Comparison of ENCODE assay signal across 8 mouse cellular contexts in the genomic region with DNA sequence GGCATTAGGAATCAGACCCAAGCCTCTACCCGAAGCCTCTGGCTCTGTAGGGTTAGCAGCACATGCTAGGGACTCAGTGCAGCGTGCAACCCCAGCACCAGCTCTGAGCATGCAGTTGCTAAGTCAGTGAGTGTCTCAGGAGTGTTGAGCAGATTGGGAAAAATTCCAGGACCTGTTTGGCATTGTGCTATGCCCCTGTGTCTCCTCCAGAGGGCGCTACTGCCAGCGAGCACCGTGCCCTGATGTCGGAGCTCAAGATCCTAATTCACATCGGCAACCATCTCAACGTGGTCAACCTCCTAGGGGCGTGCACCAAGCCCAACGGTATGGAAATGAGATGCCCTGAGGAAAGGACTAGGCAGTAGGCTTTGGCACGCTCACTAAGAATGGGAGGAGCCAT. TPM values are rescaled to one million over a fixed set of nuclear protein-coding genes. Genes with fewer than 3 reads are reported as not detected.
DNase-seq lines count a peak whose midpoint lies in the region; ATAC-seq and TF ChIP-seq lines count a peak whose summit lies in the region.

No protein-coding gene starts in this region.

- H3K36me3 ChIP-seq in forebrain, embryonic 10.5 days (replicated peaks): no peaks in the 10 kb centered on the region
- no peaks in the 10 kb centered on the region for H3K36me3 ChIP-seq in forebrain, embryonic 16.5 days (ENCODE audit: control insufficient read depth, insufficient read depth)
- no peaks in the 10 kb centered on the region for H3K36me3 ChIP-seq in spleen, adult 2 months (ENCODE audit: control insufficient read depth, insufficient read depth, low read length)
- no peaks in the 10 kb centered on the region for H3K36me3 ChIP-seq in limb, embryonic 10.5 days

- H3K27me3 ChIP-seq in forebrain, embryonic 10.5 days (ENCODE audit: poor library complexity, severe bottlenecking): peaks cover 66% of the 10 kb centered on the region
- peaks cover 28% of the 10 kb centered on the region for H3K27me3 ChIP-seq in forebrain, embryonic 16.5 days (replicated peaks; ENCODE audit: control insufficient read depth, insufficient read depth, low read length)
- H3K27me3 ChIP-seq in spleen, adult 2 months (ENCODE audit: control insufficient read depth, insufficient read depth, low read length): no peaks in the 10 kb centered on the region
- peaks cover 70% of the 10 kb centered on the region for H3K27me3 ChIP-seq in limb, embryonic 10.5 days (ENCODE audit: low read depth, poor library complexity, severe bottlenecking)

- H3K9me3 ChIP-seq in forebrain, embryonic 10.5 days: no peaks in the 10 kb centered on the region
- H3K9me3 ChIP-seq in forebrain, embryonic 16.5 days (ENCODE audit: control insufficient read depth, low read length): no peaks in the 10 kb centered on the region
- no peaks in the 10 kb centered on the region for H3K9me3 ChIP-seq in limb, embryonic 10.5 days (replicated peaks)

- DNase-seq in forebrain, embryonic 10.5 days (ENCODE audit: extremely low spot score, low spot score): peak; percentile 46
- DNase-seq in spleen, adult 2 months (ENCODE audit: low read depth in 1 of 2, low spot score in 2 of 2): no peak
- DNase-seq in spleen, postnatal 10 days (ENCODE audit: low spot score in 2 of 2): no peak
- peak; percentile 43 for DNase-seq in limb, embryonic 10.5 days (ENCODE audit: low spot score)
- peak; percentile 48 for DNase-seq in testis, postnatal 10 days (ENCODE audit: low spot score)
- no peak for DNase-seq in cerebellum, postnatal 36 days
- no peak for DNase-seq in spleen, adult 18-20 months

- no peak overlapping the region for H3K27ac ChIP-seq in forebrain, embryonic 10.5 days
- H3K27ac ChIP-seq in forebrain, embryonic 16.5 days (ENCODE audit: low read length): no peak overlapping the region
- H3K27ac ChIP-seq in spleen, adult 2 months (ENCODE audit: insufficient read depth, low read length): no peak overlapping the region
- no peak overlapping the region for H3K27ac ChIP-seq in limb, embryonic 10.5 days

- no peak for TF ChIP-seq POLR2A in spleen, adult 2 months (IDR thresholded peaks at IDR 0.05; ENCODE audit: low read depth, low read length)

- TF ChIP-seq CTCF in spleen, adult 2 months (IDR thresholded peaks at IDR 0.05; ENCODE audit: extremely low read depth, insufficient read depth, insufficient read length, insufficient replicate concordance): peak; percentile 28; the same call in 1 of the 2 replicates

- H3K9ac ChIP-seq in forebrain, embryonic 16.5 days (replicated peaks; ENCODE audit: low read depth, low read length): no peak overlapping the region

- WGBS in forebrain, embryonic 10.5 days: 3% methylated on average over 11 of the region's 11 CpGs
- 2% methylated on average over 11 of the region's 11 CpGs for WGBS in forebrain, embryonic 16.5 days
- 40% methylated on average over 11 of the region's 11 CpGs for WGBS in spleen, adult 2 months
- 3% methylated on average over 11 of the region's 11 CpGs for WGBS in limb, embryonic 10.5 days

- ATAC-seq in forebrain, embryonic 16.5 days: no peak

- no peak overlapping the region for H3K4me2 ChIP-seq in forebrain, embryonic 16.5 days (ENCODE audit: low read length)

- peaks cover 22% of the 10 kb centered on the region for H3K4me1 ChIP-seq in forebrain, embryonic 10.5 days
- peaks cover 8% of the 10 kb centered on the region for H3K4me1 ChIP-seq in forebrain, embryonic 16.5 days (replicated peaks; ENCODE audit: control insufficient read depth, insufficient read depth, low read length)
- peaks cover 2% of the 10 kb centered on the region; the same call in 1 of the 2 replicates for H3K4me1 ChIP-seq in spleen, adult 2 months (ENCODE audit: control insufficient read depth, insufficient read depth, insufficient read length)
- H3K4me1 ChIP-seq in limb, embryonic 10.5 days: peaks cover 14% of the 10 kb centered on the region

- H3K4me3 ChIP-seq in forebrain, embryonic 10.5 days: peak overlapping the region; percentile 33
- H3K4me3 ChIP-seq in forebrain, embryonic 16.5 days (replicated peaks; ENCODE audit: low read length): no peak overlapping the region
- H3K4me3 ChIP-seq in spleen, adult 2 months (ENCODE audit: extremely low read depth, insufficient read depth, insufficient read length): no peak overlapping the region
- H3K4me3 ChIP-seq in limb, embryonic 10.5 days: 0 out of 2 replicates have a peak overlapping the region, but pooled peaks have one; percentile 19

RNA-seq across cellular contexts. Expression of a gene that starts 27.0 kb away (rescaled TPM):
- not detected in 2 replicates for polyA plus RNA-seq in forebrain, embryonic 10.5 days (2016; fragmentation: Nextera tagmentation; extraction: Ambion mirVana)
- polyA plus RNA-seq in forebrain, embryonic 16.5 days (2015; fragmentation: Nextera tagmentation; extraction: Ambion mirVana): not detected in 2 replicates
- 0.28 TPM in 1 of 2 replicates, not detected in the other for polyA plus RNA-seq in spleen, adult 2 months (2012; rRNA removed)
- polyA plus RNA-seq in limb, embryonic 10.5 days (2016; fragmentation: Nextera tagmentation; extraction: Ambion mirVana): not detected in 2 replicates

RNA-seq across cellular contexts. Expression of a gene that starts 27.4 kb away (rescaled TPM):
- polyA plus RNA-seq in forebrain, embryonic 10.5 days (2016; fragmentation: Nextera tagmentation; extraction: Ambion mirVana): 4.8 and 5.0 TPM in 2 replicates
- polyA plus RNA-seq in forebrain, embryonic 16.5 days (2015; fragmentation: Nextera tagmentation; extraction: Ambion mirVana): 1.4 and 1.7 TPM in 2 replicates
- 6.6 and 7.3 TPM in 2 replicates for polyA plus RNA-seq in spleen, adult 2 months (2012; rRNA removed)
- 6.4 and 6.6 TPM in 2 replicates for polyA plus RNA-seq in limb, embryonic 10.5 days (2016; fragmentation: Nextera tagmentation; extraction: Ambion mirVana)

Comparison
In these comparisons a context has a peak if more than half of its experiments do, and no peak if none do; other contexts are left out.
1. H3K4me3 ChIP-seq: peak in forebrain, embryonic 10.5 days (single experiment) and limb, embryonic 10.5 days (single experiment); none in forebrain, embryonic 16.5 days (single experiment) and spleen, adult 2 months (single experiment).
2. DNase-seq: peak in forebrain, embryonic 10.5 days (single experiment), limb, embryonic 10.5 days (single experiment) and testis, postnatal 10 days (single experiment); none in spleen, adult 2 months (0 of 2), spleen, postnatal 10 days (0 of 2), cerebellum, postnatal 36 days (0 of 2) and spleen, adult 18-20 months (0 of 2).